Mouse (Mus musculus) midbrain, postnatal 0 days (tissue): Measurements from ENCODE around the gene Gm42791. TPM values are rescaled to one million over a fixed set of nuclear protein-coding genes. Genes with fewer than 3 reads are reported as not detected.

Experiments used
- ATAC-seq: fragments of 200-750 bp; cut with Nextera tagmentation; 2 replicates; pipeline ENCODE4 v1.8.0; 2017; ENCODE audit warnings: moderate number of reproducible peaks, mild to moderate bottlenecking, moderate TSS enrichment, moderate library complexity; ENCODE audit not compliant: low FRiP score
- DNase-seq: peaks from one replicate; pipeline ENCODE4 v3.0.0-alpha.2; 2015; ENCODE audit warnings: low spot score
- H3K27ac ChIP-seq: fragments of 300-500 bp; sonication (generic); 2 replicates; pipeline ENCODE4 v1.5.1; 2014; ENCODE audit warnings: low read depth, mild to moderate bottlenecking, low read length, mixed read lengths
- H3K27me3 ChIP-seq: fragments of 300-500 bp; sonication (generic); 2 replicates; pipeline ENCODE4 v1.6.1; 2014; ENCODE audit warnings: low read length, control low read depth, mixed read lengths; ENCODE audit not compliant: insufficient read depth
- H3K36me3 ChIP-seq: fragments of 300-500 bp; sonication (generic); 2 replicates; pipeline ENCODE4 v1.6.1; 2014; ENCODE audit warnings: low read length, control low read depth, mixed read lengths; ENCODE audit not compliant: insufficient read depth
- H3K4me1 ChIP-seq: fragments of 300-500 bp; sonication (generic); 2 replicates; pipeline ENCODE4 v1.6.1; 2014; ENCODE audit warnings: mild to moderate bottlenecking, control low read depth, antibody characterized with exemption, low read length, mixed read lengths; ENCODE audit not compliant: insufficient read depth
- H3K4me2 ChIP-seq: fragments of 300-500 bp; sonication (generic); 2 replicates; pipeline ENCODE4 v1.6.1; 2014; ENCODE audit warnings: low read depth, mild to moderate bottlenecking, low read length, mixed read lengths; ENCODE audit not compliant: poor library complexity, severe bottlenecking
- H3K4me3 ChIP-seq: fragments of 300-500 bp; sonication (generic); 2 replicates; pipeline ENCODE4 v1.5.1; 2014; ENCODE audit warnings: low read depth, mild to moderate bottlenecking, low read length, moderate library complexity
- H3K9ac ChIP-seq: fragments of 300-500 bp; sonication (generic); replicated peaks from 2 replicates; pipeline ENCODE4 v1.6.1; 2014; ENCODE audit warnings: mild to moderate bottlenecking, low read length, moderate library complexity, mixed read lengths; ENCODE audit not compliant: poor library complexity, severe bottlenecking
- H3K9me3 ChIP-seq: fragments of 300-500 bp; sonication (generic); 2 replicates; pipeline ENCODE4 v1.6.1; 2016; ENCODE audit warnings: low read length, control low read depth
- CTCF ChIP-seq: IDR thresholded peaks from 2 replicates; pipeline ENCODE4 v1.5.1; 2016; ENCODE audit warnings: antibody characterized with exemption, mild to moderate bottlenecking
- WGBS: fragments of 180-500 bp; shearing (Covaris S2); extraction: QIAGEN DNeasy Blood & Tissue Kit; methylation state at CpG from one replicate; pipeline ENCODE4 v1.1.7; 2014; 5-methylcytosine and 5-hydroxymethylcytosine counted together
- polyA plus RNA-seq: library from polyadenylated mRNA; unstranded; fragments of >200 nt; fragmentation: Nextera tagmentation; extraction: Ambion mirVana; gene quantifications from 2 replicates; pipeline ENCODE4 v1.2.1, GENCODE M21; 2015
- total RNA-seq: library from RNA; depleted of rRNA; stranded (reverse); fragments of >200 nt; gene quantifications from 2 replicates; pipeline ENCODE4 v1.2.3, GENCODE M21; 2014; rRNA removed

The Gm42791 gene
- total RNA-seq: not detected in 2 replicates
- 2.1 and 3.1 TPM in 2 replicates for polyA plus RNA-seq

DNA sequence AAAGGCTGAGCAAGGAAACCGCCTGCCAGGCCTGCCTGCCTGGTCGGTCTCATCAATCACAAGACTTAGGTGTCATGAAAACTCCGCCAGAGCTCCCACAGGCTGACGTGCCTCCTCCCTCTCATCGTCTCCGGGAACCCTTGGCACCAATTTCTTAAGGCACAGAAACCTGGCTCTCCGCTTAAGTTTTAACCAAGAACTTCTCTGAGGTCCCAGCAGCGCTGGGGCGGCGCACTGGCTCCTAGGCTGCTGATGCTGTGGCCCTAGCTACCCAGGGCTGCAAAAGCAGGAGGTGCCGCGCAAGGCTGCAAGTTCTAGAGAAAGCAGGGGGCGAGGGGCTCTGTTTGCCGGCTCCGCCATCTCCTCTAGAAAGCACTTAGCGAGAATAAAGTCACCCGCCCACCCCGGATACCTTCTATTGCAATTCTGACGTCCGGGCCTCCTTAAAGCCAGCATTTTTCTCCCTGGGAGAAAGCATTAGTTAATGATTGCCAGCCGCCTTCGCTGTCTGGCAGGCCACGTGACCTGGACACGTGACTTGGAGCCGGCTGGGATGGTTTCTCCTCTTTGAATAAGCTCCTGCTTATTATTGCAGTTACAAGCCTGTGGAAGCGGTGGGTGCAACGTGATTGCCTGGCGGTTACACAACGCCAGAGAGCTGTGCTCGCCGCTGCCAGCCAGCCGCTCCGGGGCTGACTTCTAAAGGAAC lies at the start of gene Gm42791:
TSS of gene Gm42791 (minus strand) at position 442 of the 709 bp plus-strand sequence.
- DNase-seq: peak; percentile 93
- 0 out of 2 replicates have a peak, but pooled peaks have one; percentile 3 for TF ChIP-seq CTCF
- H3K4me3 ChIP-seq: peak within 1 kb of the TSS; percentile 50
- peak within 1 kb of the TSS; percentile 73 for H3K4me2 ChIP-seq
- H3K9ac ChIP-seq: peak within 1 kb of the TSS; percentile 55
- H3K36me3 ChIP-seq: no peaks in the 10 kb centered on the region
- no peaks in the 10 kb centered on the region for H3K4me1 ChIP-seq
- H3K27ac ChIP-seq: peak within 1 kb of the TSS; percentile 67
- under 1% methylated on average over 33 of the region's 33 CpGs for WGBS
- no peaks in the 10 kb centered on the region for H3K27me3 ChIP-seq
- H3K9me3 ChIP-seq: no peaks in the 10 kb centered on the region
- ATAC-seq: peak; percentile 84

DNA sequence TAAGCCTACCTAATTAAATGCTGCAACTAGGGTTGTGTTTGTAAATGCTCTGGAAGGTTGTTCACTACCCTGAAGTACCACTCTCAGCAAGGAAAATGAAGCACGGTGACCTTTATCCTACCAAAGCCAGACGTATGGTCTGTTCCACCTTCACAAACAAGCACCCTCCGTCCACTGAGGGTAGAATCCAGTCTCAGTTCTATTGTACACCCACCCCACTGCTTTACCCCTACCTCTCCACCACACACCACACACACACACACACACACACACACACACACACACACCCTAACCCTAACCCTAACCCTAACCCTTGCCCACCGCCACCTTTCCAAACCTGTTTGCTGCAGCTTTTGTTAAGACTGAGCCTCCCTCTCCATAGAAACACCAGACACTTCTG lies 49.1 kb upstream of the Gm42791 start:
- H3K9ac ChIP-seq: no peak overlapping the region
- ATAC-seq (no peak), DNase-seq (no peak)
- TF ChIP-seq CTCF: no peak
- no peak overlapping the region for H3K4me3 ChIP-seq
- no peaks in the 10 kb centered on the region for H3K9me3 ChIP-seq
- 93% methylated on average over 4 of the region's 4 CpGs for WGBS
- H3K27me3 ChIP-seq: no peaks in the 10 kb centered on the region
- no peaks in the 10 kb centered on the region for H3K4me1 ChIP-seq
- H3K27ac ChIP-seq: no peak overlapping the region
- no peak overlapping the region for H3K4me2 ChIP-seq
- H3K36me3 ChIP-seq: peaks cover 11% of the 10 kb centered on the region; the same call in 1 of the 2 replicates

DNA sequence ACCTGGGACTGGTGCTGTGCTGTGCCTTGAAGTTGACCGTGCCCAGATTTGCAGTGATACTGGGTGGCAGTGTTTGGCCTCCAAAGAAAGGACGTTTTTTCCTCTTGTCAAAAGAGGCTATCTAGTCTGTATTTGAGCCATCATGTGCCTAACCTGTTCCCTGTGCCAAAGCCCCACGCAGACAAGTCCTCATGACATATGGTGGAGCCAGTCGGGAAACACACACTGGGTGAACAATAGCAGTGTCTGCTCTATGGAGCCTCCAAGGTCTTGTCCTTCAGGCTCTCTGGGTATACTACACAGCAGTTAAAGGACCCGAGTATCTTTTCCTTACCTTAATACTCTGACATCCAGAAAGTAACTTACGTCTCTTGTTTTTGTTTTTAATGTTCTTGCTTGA lies 48.3 kb upstream of the Gm42791 start:
- Histone ChIP-seq H3K4me3 (no peak overlapping the region), H3K9ac (no peak overlapping the region), H3K4me2 (no peak overlapping the region), H3K27ac (no peak overlapping the region), H3K9me3 (no peaks in the 10 kb centered on the region), H3K36me3 (peaks cover 11% of the 10 kb centered on the region; the same call in 1 of the 2 replicates), H3K4me1 (no peaks in the 10 kb centered on the region), H3K27me3 (no peaks in the 10 kb centered on the region)
- DNase-seq (no peak), ATAC-seq (no peak)
- WGBS: 87% methylated on average over 6 of the region's 6 CpGs
- TF ChIP-seq CTCF: no peak

DNA sequence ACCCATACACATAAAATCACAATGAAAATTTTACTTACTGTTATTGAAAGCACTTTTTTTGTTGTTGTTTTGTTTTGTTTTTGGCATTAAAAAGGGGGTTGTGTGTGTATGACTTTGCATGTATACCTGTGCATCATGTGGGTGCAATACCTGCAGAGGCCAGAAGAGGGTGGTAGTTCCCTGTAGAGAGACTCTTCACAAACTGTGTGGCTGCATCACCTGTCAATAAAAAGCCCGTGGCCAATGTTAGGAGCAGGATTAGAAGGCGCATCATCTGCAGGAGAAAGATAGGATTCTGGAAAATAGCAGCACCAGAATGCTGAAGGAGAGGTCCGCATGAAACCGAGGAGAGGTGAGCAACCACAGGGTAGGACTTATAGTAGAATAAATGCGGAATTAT lies 44.9 kb upstream of the Gm42791 start:
- Histone ChIP-seq H3K27ac (no peak overlapping the region), H3K9ac (no peak overlapping the region), H3K4me2 (no peak overlapping the region), H3K4me1 (no peaks in the 10 kb centered on the region), H3K4me3 (no peak overlapping the region), H3K36me3 (no peaks in the 10 kb centered on the region), H3K27me3 (no peaks in the 10 kb centered on the region), H3K9me3 (no peaks in the 10 kb centered on the region)
- no peak for ATAC-seq
- DNase-seq: no peak
- peak; percentile 57 for TF ChIP-seq CTCF
- 86% methylated on average over 5 of the region's 5 CpGs for WGBS

DNA sequence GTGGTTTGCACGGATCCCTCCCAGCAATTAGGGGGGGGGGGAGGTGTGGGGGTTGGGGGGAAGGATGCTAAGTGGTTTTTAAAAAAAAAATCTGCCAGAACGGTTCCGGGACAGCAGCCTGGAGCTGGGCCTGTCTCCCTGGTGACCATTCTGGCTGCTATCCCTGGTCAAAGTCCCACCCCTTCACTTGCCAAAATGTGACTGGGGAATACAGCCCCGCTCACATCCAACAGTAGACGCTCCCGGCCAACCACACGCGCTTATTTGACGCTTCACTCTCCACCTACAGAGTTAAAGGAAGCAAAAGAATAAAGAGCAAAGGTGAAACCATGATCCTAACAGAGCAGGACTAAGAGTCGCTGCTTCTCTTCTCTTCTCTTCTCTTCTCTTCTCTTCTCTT lies 42.8 kb upstream of the Gm42791 start:
- DNase-seq (peak; percentile 79), ATAC-seq (no peak)
- H3K27me3 ChIP-seq: no peaks in the 10 kb centered on the region

DNA sequence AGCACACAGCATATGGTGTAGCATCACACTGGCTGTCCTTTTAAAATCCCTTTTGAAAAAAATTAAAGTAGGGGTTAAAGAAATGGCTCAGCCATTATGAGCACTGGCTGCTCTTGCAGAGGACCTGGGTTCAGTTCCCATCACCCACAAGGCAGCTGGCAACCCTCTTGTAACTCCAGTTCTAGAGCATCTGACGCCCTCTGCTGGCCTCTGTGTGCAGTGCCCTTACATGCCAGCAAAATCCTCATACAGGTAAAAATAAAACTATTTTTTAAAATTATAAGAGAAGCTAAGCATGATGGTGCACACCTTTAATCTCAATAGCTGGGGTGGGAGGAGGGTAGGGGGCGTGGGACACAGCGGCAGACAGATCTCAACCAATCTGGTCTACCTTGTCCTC lies 42.0 kb upstream of the Gm42791 start:
- TF ChIP-seq CTCF: peak; percentile 30; the same call in 1 of the 2 replicates
- H3K4me2 ChIP-seq: no peak overlapping the region
- no peak overlapping the region for H3K9ac ChIP-seq
- ATAC-seq: no peak
- no peak overlapping the region for H3K4me3 ChIP-seq
- H3K36me3 ChIP-seq: no peaks in the 10 kb centered on the region
- no peaks in the 10 kb centered on the region for H3K9me3 ChIP-seq
- H3K27ac ChIP-seq: no peak overlapping the region
- DNase-seq: no peak
- H3K4me1 ChIP-seq: no peaks in the 10 kb centered on the region
- H3K27me3 ChIP-seq: no peaks in the 10 kb centered on the region
- 99% methylated on average over 3 of the region's 3 CpGs for WGBS

More for the DNA sequence above, 42.8 kb upstream of the Gm42791 start:
- H3K27ac ChIP-seq: no peak overlapping the region
- WGBS: 17% methylated on average over 10 of the region's 10 CpGs
- TF ChIP-seq CTCF: no peak
- H3K9me3 ChIP-seq: no peaks in the 10 kb centered on the region
- H3K9ac ChIP-seq: no peak overlapping the region
- H3K4me3 ChIP-seq: no peak overlapping the region
- H3K36me3 ChIP-seq: no peaks in the 10 kb centered on the region
- H3K4me2 ChIP-seq: no peak overlapping the region
- H3K4me1 ChIP-seq: no peaks in the 10 kb centered on the region
